Mouse (Mus musculus) MEL (cell line): ENCODE measurements around the gene Fbxo7. TPM values are rescaled to one million over a fixed set of nuclear protein-coding genes. Genes with fewer than 3 reads are reported as not detected.

ENCODE experiments used
- DNase-seq: peaks from one replicate; pipeline ENCODE4 v3.0.0; 2011; ENCODE audit warnings: low read depth, low spot score
- H3K27ac ChIP-seq: 2 replicates; pipeline ENCODE4 v1.5.1; 2012; ENCODE audit warnings: low read depth, mild to moderate bottlenecking, control low read depth, low read length, moderate library complexity; ENCODE audit not compliant: control insufficient read depth
- H3K27me3 ChIP-seq, 2 experiments: fragments of 150-350 bp in 1 of 2; sonication (generic) in 1 of 2; 2 replicates each; pipeline ENCODE4 v1.6.1; 2012; ENCODE audit warnings: low read length in 2 of 2, mild to moderate bottlenecking in 2 of 2, improper control_type of control experiment in 1 of 2, moderate library complexity in 1 of 2; ENCODE audit not compliant: insufficient read depth in 2 of 2, control insufficient read depth in 1 of 2
- H3K36me3 ChIP-seq, 2 experiments: 2 replicates each; pipeline ENCODE4 v1.6.1; 2012 to 2014; ENCODE audit warnings: low read length in 2 of 2, improper control_type of control experiment in 1 of 2, inconsistent platforms in 1 of 2, mild to moderate bottlenecking in 1 of 2; ENCODE audit not compliant: insufficient read depth in 2 of 2, control insufficient read depth in 1 of 2
- H3K4me1 ChIP-seq, 2 experiments: fragments of 150-350 bp in 1 of 2; sonication (generic) in 1 of 2; 2 replicates each; pipeline ENCODE4 v1.6.1; 2012; ENCODE audit warnings: low read length in 2 of 2, improper control_type of control experiment in 1 of 2, mild to moderate bottlenecking in 1 of 2; ENCODE audit not compliant: insufficient read depth in 2 of 2, control insufficient read depth in 1 of 2
- H3K4me3 ChIP-seq, 2 experiments: fragments of 150-350 bp in 1 of 2; sonication (generic) in 1 of 2; 2 replicates each; pipeline ENCODE4 v1.5.1; 2012; ENCODE audit warnings: low read depth in 2 of 2, low read length in 2 of 2, mild to moderate bottlenecking in 2 of 2, moderate library complexity in 2 of 2, control low read depth in 1 of 2, improper control_type of control experiment in 1 of 2; ENCODE audit not compliant: control insufficient read depth in 1 of 2, insufficient read depth in 1 of 2
- H3K79me2 ChIP-seq: 2 replicates; pipeline ENCODE4 v1.6.1; 2012; ENCODE audit warnings: mild to moderate bottlenecking, low read length, moderate library complexity; ENCODE audit not compliant: control insufficient read depth, poor library complexity, insufficient read depth
- H3K9ac ChIP-seq: 2 replicates; pipeline ENCODE4 v1.6.1; 2012; ENCODE audit warnings: low read depth, mild to moderate bottlenecking, control low read depth, low read length, moderate library complexity; ENCODE audit not compliant: control insufficient read depth, poor library complexity, severe bottlenecking
- H3K9me3 ChIP-seq: fragments of 150-350 bp; sonication (generic); replicated peaks from 2 replicates; pipeline ENCODE4 v1.6.1; 2012; ENCODE audit warnings: mild to moderate bottlenecking, low read length, improper control_type of control experiment, moderate library complexity; ENCODE audit not compliant: insufficient read depth
- BHLHE40 ChIP-seq: IDR thresholded peaks from 2 replicates; pipeline ENCODE4 v1.6.1; 2012; ENCODE audit warnings: low read depth, mild to moderate bottlenecking, inconsistent platforms, low read length, improper control_type of control experiment, borderline replicate concordance
- CHD2 ChIP-seq: IDR thresholded peaks from 2 replicates; pipeline ENCODE4 v1.6.1; 2011; ENCODE audit warnings: low read length, improper control_type of control experiment
- CTCF ChIP-seq, 3 experiments: IDR thresholded peaks in 2 of 3; conservative IDR thresholded peaks in 1 of 3; 2 replicates each; pipeline ENCODE4 v1.5.1; 2011 to 2012; ENCODE audit warnings: low read length in 3 of 3, low read depth in 2 of 3, mild to moderate bottlenecking in 2 of 3, improper control_type of control experiment in 1 of 3, inconsistent platforms in 1 of 3, mixed read lengths in 1 of 3, moderate library complexity in 1 of 3; ENCODE audit not compliant: control insufficient read depth in 1 of 3, insufficient read depth in 1 of 3, poor library complexity in 1 of 3, severe bottlenecking in 1 of 3
- E2F4 ChIP-seq: IDR thresholded peaks from 2 replicates; pipeline ENCODE4 v1.6.1; 2011; ENCODE audit warnings: low read depth, low read length, improper control_type of control experiment, borderline replicate concordance
- HCFC1 ChIP-seq: IDR thresholded peaks from 2 replicates; pipeline ENCODE4 v1.6.1; 2012; ENCODE audit warnings: low read depth, mild to moderate bottlenecking, inconsistent platforms, low read length, improper control_type of control experiment, moderate library complexity
- JUND ChIP-seq: IDR thresholded peaks from 2 replicates; pipeline ENCODE4 v1.6.1; 2011; ENCODE audit warnings: low read depth, mild to moderate bottlenecking, improper control_type of control experiment, low read length
- KAT2A ChIP-seq: conservative IDR thresholded peaks from 2 replicates; pipeline ENCODE4 v1.6.1; 2012; ENCODE audit warnings: low read depth, low read length, improper control_type of control experiment, inconsistent platforms
- MAFK ChIP-seq: IDR thresholded peaks from 2 replicates; pipeline ENCODE4 v1.6.1; 2011; ENCODE audit warnings: low read depth, mild to moderate bottlenecking, low read length, improper control_type of control experiment, borderline replicate concordance
- MAX ChIP-seq: IDR thresholded peaks from 2 replicates; pipeline ENCODE4 v1.6.1; 2011; ENCODE audit warnings: low read length, improper control_type of control experiment
- MEF2A ChIP-seq: IDR thresholded peaks from 2 replicates; pipeline ENCODE4 v1.6.1; 2014; ENCODE audit warnings: low read depth, mild to moderate bottlenecking, inconsistent platforms, low read length, improper control_type of control experiment; ENCODE audit not compliant: poor library complexity, insufficient replicate concordance, severe bottlenecking; ENCODE audit errors: extremely low read depth
- MYB ChIP-seq: IDR thresholded peaks from 2 replicates; pipeline ENCODE4 v1.6.1; 2011; ENCODE audit warnings: mild to moderate bottlenecking, low read depth, low read length, improper control_type of control experiment
- NELFE ChIP-seq: IDR thresholded peaks from 2 replicates; pipeline ENCODE4 v1.6.1; 2011; ENCODE audit warnings: low read depth, low read length, improper control_type of control experiment
- POLR2A ChIP-seq, 2 experiments: IDR thresholded peaks; 2 replicates each; pipeline ENCODE4 v1.6.1; 2011 to 2012; ENCODE audit warnings: low read length in 2 of 2, mild to moderate bottlenecking in 2 of 2, control low read depth in 1 of 2, improper control_type of control experiment in 1 of 2, low read depth in 1 of 2, moderate library complexity in 1 of 2; ENCODE audit not compliant: control insufficient read depth in 1 of 2, insufficient read depth in 1 of 2, poor library complexity in 1 of 2
- POLR2AphosphoS5 ChIP-seq: IDR thresholded peaks from 2 replicates; pipeline ENCODE4 v1.6.1; 2012; ENCODE audit warnings: low read depth, borderline replicate concordance, mild to moderate bottlenecking, inconsistent platforms, low read length, moderate library complexity, mixed read lengths
- RAD21 ChIP-seq: IDR thresholded peaks from 2 replicates; pipeline ENCODE4 v1.6.1; 2011; ENCODE audit warnings: mild to moderate bottlenecking, low read depth, low read length, improper control_type of control experiment
- RCOR1 ChIP-seq: IDR thresholded peaks from 2 replicates; pipeline ENCODE4 v1.6.1; 2012; ENCODE audit warnings: low read depth, mild to moderate bottlenecking, inconsistent platforms, low read length, improper control_type of control experiment
- SMC3 ChIP-seq: IDR thresholded peaks from 2 replicates; pipeline ENCODE4 v1.6.1; 2011; ENCODE audit warnings: low read depth, low read length, improper control_type of control experiment
- TCF12 ChIP-seq: IDR thresholded peaks from 2 replicates; pipeline ENCODE4 v1.6.1; 2014; ENCODE audit warnings: low read depth, mild to moderate bottlenecking, inconsistent platforms, low read length, improper control_type of control experiment, moderate library complexity
- UBTF ChIP-seq: IDR thresholded peaks from 2 replicates; pipeline ENCODE4 v1.6.1; 2012; ENCODE audit warnings: low read depth, mild to moderate bottlenecking, inconsistent platforms, low read length, improper control_type of control experiment, moderate library complexity, borderline replicate concordance; ENCODE audit not compliant: insufficient read depth
- USF1 ChIP-seq: IDR thresholded peaks from 2 replicates; pipeline ENCODE4 v1.6.1; 2014; ENCODE audit warnings: low read depth, mild to moderate bottlenecking, inconsistent platforms, low read length, improper control_type of control experiment, moderate library complexity
- USF2 ChIP-seq, 2 experiments: IDR thresholded peaks; 2 replicates each; pipeline ENCODE4 v1.6.1; 2011 to 2012; ENCODE audit warnings: improper control_type of control experiment in 2 of 2, low read length in 2 of 2, borderline replicate concordance in 1 of 2, inconsistent platforms in 1 of 2, low read depth in 1 of 2, mild to moderate bottlenecking in 1 of 2; ENCODE audit not compliant: insufficient read depth in 1 of 2
- polyA plus RNA-seq, 2 experiments: library from polyadenylated mRNA; stranded (reverse) in 1 of 2; unstranded in 1 of 2; fragments of >175 nt in 1 of 2; fragments of >200 nt in 1 of 2; gene quantifications; 2 replicates each; pipeline versions ENCODE4 v1.2.1 to v1.2.4; 2012; ENCODE audit warnings: low replicate concordance in 2 of 2, low read depth in 1 of 2; ENCODE audit not compliant: insufficient read length in 2 of 2, insufficient read depth in 1 of 2, missing spikeins in 1 of 2
- total RNA-seq: library from RNA; depleted of rRNA; stranded (reverse); fragments of 300-350 nt; gene quantifications from 2 replicates; pipeline ENCODE4 v1.2.3, GENCODE M21; 2012

Gene Fbxo7
- total and polyA plus RNA-seq, 3 experiments = 24.5 to 131 (median 34.8) TPM

- Histone ChIP-seq H3K4me3 (no peak overlapping the region), H3K36me3 (no peaks in the 10 kb centered on the region)
- DNase-seq = no peak
These were observed 71.6 kb downstream of the Fbxo7 start for GRCm38 (mm10) chr10:86093109-86094035.

DNA sequence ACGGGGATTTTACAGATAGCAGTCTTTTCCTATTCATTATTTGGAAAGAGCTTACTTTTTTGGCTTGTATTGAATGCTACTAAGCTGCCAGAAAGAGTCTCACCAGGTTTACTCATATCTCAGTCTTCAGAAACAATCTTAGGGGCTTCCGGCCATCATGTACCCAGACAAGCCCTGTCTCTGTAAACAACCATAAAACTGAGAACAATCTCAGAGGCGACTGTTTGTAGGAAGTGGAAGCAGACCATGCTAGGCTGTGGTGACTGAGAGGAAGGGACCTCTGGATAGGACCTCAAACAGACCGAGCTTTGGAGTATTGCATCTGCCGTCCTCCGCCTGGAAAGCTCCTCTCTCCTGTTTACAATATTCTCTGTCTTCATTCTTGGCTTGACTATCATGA is 76.6 kb downstream of the Fbxo7 start:
- Histone ChIP-seq H3K4me1 (no peaks in the 10 kb centered on the region), H3K9ac (no peak overlapping the region), H3K27ac (no peak overlapping the region), H3K9me3 (no peaks in the 10 kb centered on the region), H3K36me3 (no peaks in the 10 kb centered on the region), H3K79me2 (no peaks in the 10 kb centered on the region), H3K4me3 (no peak overlapping the region), H3K27me3 (no peaks in the 10 kb centered on the region)
- no peak for DNase-seq
- TF ChIP-seq SMC3 (no peak), MAFK (no peak), USF2 (IDR thresholded peaks at IDR 0.05; ENCODE audit: borderline replicate concordance in 1 of 2, insufficient read depth in 1 of 2, low read depth in 1 of 2, low read length in 2 of 2) (no peak), HCFC1 (no peak), JUND (no peak), RCOR1 (no peak), KAT2A (no peak)

More at GRCm38 (mm10) chr10:86093109-86094035, 71.6 kb downstream of the Fbxo7 start:
- no peaks in the 10 kb centered on the region for H3K79me2 ChIP-seq
- no peaks in the 10 kb centered on the region for H3K4me1 ChIP-seq
- no peak overlapping the region for H3K27ac ChIP-seq
- no peaks in the 10 kb centered on the region for H3K9me3 ChIP-seq
- H3K27me3 ChIP-seq = no peaks in the 10 kb centered on the region
- TF ChIP-seq RCOR1 (no peak), NELFE (no peak), CTCF (IDR thresholded peaks at IDR 0.05 in 2 of 3, conservative IDR thresholded peaks at IDR 0.05 in 1 of 3; ENCODE audit: control insufficient read depth in 1 of 3, insufficient read depth in 1 of 3, low read depth in 2 of 3, low read length in 3 of 3, poor library complexity in 1 of 3, severe bottlenecking in 1 of 3) (no peak)
- TF ChIP-seq, all 39 proteins: peak for 0
- H3K9ac ChIP-seq = no peak overlapping the region

DNA sequence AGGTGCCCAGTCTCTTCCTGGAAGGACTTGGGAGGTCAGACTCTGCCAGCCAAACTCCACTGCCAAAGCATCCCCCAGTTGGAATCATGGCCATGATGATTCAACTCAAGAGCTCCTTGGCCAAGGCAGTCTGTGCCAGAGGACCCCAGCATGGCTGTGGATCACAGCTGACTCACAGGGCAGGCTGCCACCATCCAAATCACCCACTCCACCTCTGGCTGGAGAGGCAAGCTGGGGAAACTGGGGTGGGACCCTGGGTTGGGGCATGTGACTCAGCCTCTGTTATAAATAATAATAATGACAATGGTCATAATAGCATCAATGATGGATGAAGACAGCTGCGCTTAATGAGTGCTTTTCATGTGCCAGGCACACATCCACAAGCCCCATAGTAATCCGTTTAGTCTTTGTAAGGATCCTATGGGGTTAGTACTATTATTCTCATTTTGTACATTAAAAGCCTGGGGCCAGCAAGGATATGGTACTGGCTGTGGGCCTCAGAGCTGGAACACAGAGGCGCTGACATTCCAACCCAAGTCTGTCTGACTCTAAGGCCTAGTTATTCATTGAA is 78.6 kb downstream of the Fbxo7 start:
- no peaks in the 10 kb centered on the region for H3K36me3 ChIP-seq
- TF ChIP-seq UBTF (no peak), MEF2A (no peak), CTCF (IDR thresholded peaks at IDR 0.05 in 2 of 3, conservative IDR thresholded peaks at IDR 0.05 in 1 of 3; ENCODE audit: control insufficient read depth in 1 of 3, insufficient read depth in 1 of 3, low read depth in 2 of 3, low read length in 3 of 3, poor library complexity in 1 of 3, severe bottlenecking in 1 of 3) (no peak), TCF12 (no peak), POLR2AphosphoS5 (no peak), CHD2 (no peak), HCFC1 (no peak), USF2 (IDR thresholded peaks at IDR 0.05; ENCODE audit: borderline replicate concordance in 1 of 2, insufficient read depth in 1 of 2, low read depth in 1 of 2, low read length in 2 of 2) (no peak), RAD21 (no peak), MAX (no peak), E2F4 (no peak), MYB (no peak), POLR2A (IDR thresholded peaks at IDR 0.05; ENCODE audit: control insufficient read depth in 1 of 2, insufficient read depth in 1 of 2, low read depth in 1 of 2, low read length in 2 of 2, poor library complexity in 1 of 2) (no peak), USF1 (no peak), BHLHE40 (no peak)
- no peaks in the 10 kb centered on the region for H3K79me2 ChIP-seq
- H3K4me3 ChIP-seq = no peak overlapping the region
- H3K9ac ChIP-seq = no peak overlapping the region
- no peak overlapping the region for H3K27ac ChIP-seq
- no peak for DNase-seq
- H3K9me3 ChIP-seq = no peaks in the 10 kb centered on the region
- no peaks in the 10 kb centered on the region for H3K4me1 ChIP-seq
- no peaks in the 10 kb centered on the region for H3K27me3 ChIP-seq
